Mouse (Mus musculus): Measurements from ENCODE around the gene Piezo1. TPM values are rescaled to one million over a fixed set of nuclear protein-coding genes. Genes with fewer than 3 reads are reported as not detected.
A peak's percentile ranks its signal among the peaks of the same experiment; 100 is the strongest.

Gene Piezo1
- total RNA-seq, 2 experiments from 2014 or later = 5.2 to 5.5 TPM

GRCm38 (mm10) chr8:122511552-122511951 is 39.6 kb downstream of the Piezo1 start:
- DNase-seq (ENCODE audit: low spot score in 2 of 2) = no peak

GRCm38 (mm10) chr8:122500856-122501255 is 50.3 kb downstream of the Piezo1 start:
- DNase-seq (ENCODE audit: low spot score in 2 of 2) = peak; percentile 62 to 76

- no peak for DNase-seq (ENCODE audit: low spot score in 2 of 2)
Measured at GRCm38 (mm10) chr8:122497912-122498311, 53.2 kb downstream of the Piezo1 start.

- no peak for DNase-seq (ENCODE audit: low spot score in 2 of 2)
Measured at GRCm38 (mm10) chr8:122497016-122497734, 54.0 kb downstream of the Piezo1 start.

GRCm38 (mm10) chr8:122488387-122488786 is 62.7 kb downstream of the Piezo1 start:
- no peak for DNase-seq (ENCODE audit: low spot score in 2 of 2)

GRCm38 (mm10) chr8:122484831-122485230 is 66.3 kb downstream of the Piezo1 start:
- no peak for DNase-seq (ENCODE audit: low spot score in 2 of 2)

GRCm38 (mm10) chr8:122483877-122484276 is 67.3 kb downstream of the Piezo1 start:
- DNase-seq (ENCODE audit: low spot score in 2 of 2) = no peak

GRCm38 (mm10) chr8:122482448-122482847 is 68.7 kb downstream of the Piezo1 start:
- DNase-seq (ENCODE audit: low spot score in 2 of 2) = no peak

GRCm38 (mm10) chr8:122475580-122476320 is 75.4 kb downstream of the Piezo1 start, which contains the start of the genes Rnf166 and Ctu2:
Gene Rnf166, minus strand, starts transcription at chr8:122476064.
Gene Ctu2, plus strand, starts transcription at chr8:122476143.
- DNase-seq (ENCODE audit: low spot score in 2 of 2) = peak; percentile 92 to 95

GRCm38 (mm10) chr8:122474951-122475560 is 76.1 kb downstream of the Piezo1 start:
- DNase-seq (ENCODE audit: low spot score in 2 of 2) = peak; percentile 18 to 45

GRCm38 (mm10) chr8:122473911-122474421 is 77.2 kb downstream of the Piezo1 start:
- no peak for DNase-seq (ENCODE audit: low spot score in 2 of 2)

GRCm38 (mm10) chr8:122470691-122471090 is 80.4 kb downstream of the Piezo1 start:
- no peak for DNase-seq (ENCODE audit: low spot score in 2 of 2)

- DNase-seq (ENCODE audit: low spot score in 2 of 2) = no peak
Measured at GRCm38 (mm10) chr8:122469965-122470364, 81.2 kb downstream of the Piezo1 start.

GRCm38 (mm10) chr8:122469407-122469806 is 81.7 kb downstream of the Piezo1 start:
- no peak for DNase-seq (ENCODE audit: low spot score in 2 of 2)

- DNase-seq (ENCODE audit: low spot score in 2 of 2) = peak in 1 of 2 experiments; percentile 20
Measured at GRCm38 (mm10) chr8:122467816-122468215, 83.3 kb downstream of the Piezo1 start.

- DNase-seq (ENCODE audit: low spot score in 2 of 2) = no peak
Measured at GRCm38 (mm10) chr8:122464985-122465384, 86.1 kb downstream of the Piezo1 start.

GRCm38 (mm10) chr8:122463651-122464640 is 87.2 kb downstream of the Piezo1 start:
- no peak for DNase-seq (ENCODE audit: low spot score in 2 of 2)

- DNase-seq (ENCODE audit: low spot score in 2 of 2) = no peak
Measured at GRCm38 (mm10) chr8:122462510-122462909, 88.6 kb downstream of the Piezo1 start.

- peak; percentile 74 to 85 for DNase-seq (ENCODE audit: low spot score in 2 of 2)
Measured at GRCm38 (mm10) chr8:122461473-122462148, 89.5 kb downstream of the Piezo1 start.
